Mouse (Mus musculus) spleen, postnatal 14 days (tissue): ENCODE measurements around the gene Thumpd2.
A peak's percentile ranks its signal among the peaks of the same experiment; 100 is the strongest.

Experiments
- DNase-seq, 2 experiments: peaks; one replicate each; pipeline ENCODE4 v3.0.0; 2021 to 2022; ENCODE audit warnings: low spot score in 2 of 2

Thumpd2 gene

GRCm38 (mm10) chr17:81064979-81065311 lies at the start of gene Thumpd2:
Gene Thumpd2 (minus strand): TSS chr17:81065082.
- DNase-seq, result peak; percentile 73 to 83

GRCm38 (mm10) chr17:81104237-81104636 lies 39.4 kb upstream of the Thumpd2 start:
- no peak for DNase-seq

- no peak for DNase-seq
These were observed 38.0 kb upstream of the Thumpd2 start for GRCm38 (mm10) chr17:81102866-81103265.

GRCm38 (mm10) chr17:81098444-81098843 lies 33.6 kb upstream of the Thumpd2 start:
- no peak for DNase-seq

- no peak for DNase-seq
These were observed 31.6 kb upstream of the Thumpd2 start for GRCm38 (mm10) chr17:81096490-81096889.

GRCm38 (mm10) chr17:81092794-81093193 lies 27.9 kb upstream of the Thumpd2 start:
- DNase-seq, result no peak

- no peak for DNase-seq
These were observed 24.0 kb upstream of the Thumpd2 start for GRCm38 (mm10) chr17:81088866-81089265.

GRCm38 (mm10) chr17:81087735-81088134 lies 22.9 kb upstream of the Thumpd2 start:
- no peak for DNase-seq

GRCm38 (mm10) chr17:81064279-81064978 lies 453 bp downstream of the Thumpd2 start:
- no peak for DNase-seq

GRCm38 (mm10) chr17:81063346-81063745 lies 1.5 kb downstream of the Thumpd2 start:
- DNase-seq, result no peak

- DNase-seq, result no peak
These were observed 2.5 kb downstream of the Thumpd2 start for GRCm38 (mm10) chr17:81062349-81062871.

GRCm38 (mm10) chr17:81056796-81057381 lies 8.0 kb downstream of the Thumpd2 start:
- no peak for DNase-seq

GRCm38 (mm10) chr17:81056035-81056434 lies 8.8 kb downstream of the Thumpd2 start:
- DNase-seq, result no peak

- DNase-seq, result no peak
These were observed 9.4 kb downstream of the Thumpd2 start for GRCm38 (mm10) chr17:81055522-81055921.

- DNase-seq, result no peak
These were observed 11.6 kb downstream of the Thumpd2 start for GRCm38 (mm10) chr17:81053274-81053673.

GRCm38 (mm10) chr17:81047930-81048564 lies 16.8 kb downstream of the Thumpd2 start:
- DNase-seq, result no peak

- peak in 1 of 2 experiments; percentile 35 for DNase-seq
These were observed 19.2 kb downstream of the Thumpd2 start for GRCm38 (mm10) chr17:81045525-81046150.

- no peak for DNase-seq
These were observed 19.8 kb downstream of the Thumpd2 start for GRCm38 (mm10) chr17:81045115-81045514.

GRCm38 (mm10) chr17:81044356-81044755 lies 20.5 kb downstream of the Thumpd2 start:
- DNase-seq, result no peak

GRCm38 (mm10) chr17:81041662-81042061 lies 23.2 kb downstream of the Thumpd2 start:
- DNase-seq, result no peak

GRCm38 (mm10) chr17:81038707-81039408 lies 26.0 kb downstream of the Thumpd2 start:
- no peak for DNase-seq

GRCm38 (mm10) chr17:81035354-81035753 lies 29.5 kb downstream of the Thumpd2 start:
- DNase-seq, result no peak
